Mouse (Mus musculus): ENCODE measurements around the gene Bglap.

GRCm38 (mm10) chr3:88334902-88335435 lies 49.3 kb downstream of the Bglap start:
- no peak for TF ChIP-seq CTCF (IDR thresholded peaks at IDR 0.05; ENCODE audit: low read depth, low read length)
- no peak for TF ChIP-seq POLR2A (IDR thresholded peaks at IDR 0.05; ENCODE audit: borderline replicate concordance, low read depth, low read length)

Measured in bone marrow macrophage, adult 2 months (primary cell).